Mouse (Mus musculus) lung, postnatal 10 days (tissue): ENCODE results near the gene Sp3.
"Not testable (repeated sequence)": the region's sequence is repeated elsewhere in the genome, so short reads cannot be mapped to it uniquely, and the experiment has no call there.

ENCODE experiments used
- DNase-seq: peaks from one replicate; pipeline ENCODE4 v3.0.0; 2021

Gene Sp3

GRCm38 (mm10) chr2:72980337-72981074 is at the start of gene Sp3:
Sp3 (minus strand) TSS chr2:72980446.
- DNase-seq = peak; percentile 99

GRCm38 (mm10) chr2:73029846-73030245 is 49.6 kb upstream of the Sp3 start:
- DNase-seq = no peak

- DNase-seq = no peak
These were observed 47.8 kb upstream of the Sp3 start for GRCm38 (mm10) chr2:73028019-73028418.

- peak; percentile 31 for DNase-seq
These were observed 46.9 kb upstream of the Sp3 start for GRCm38 (mm10) chr2:73027126-73027525.

- peak; percentile 51 for DNase-seq
These were observed 43.6 kb upstream of the Sp3 start for GRCm38 (mm10) chr2:73023803-73024202.

- peak; percentile 27 for DNase-seq
These were observed 40.8 kb upstream of the Sp3 start for GRCm38 (mm10) chr2:73021046-73021445.

GRCm38 (mm10) chr2:73019371-73020146 is 39.3 kb upstream of the Sp3 start:
- peak; percentile 68 for DNase-seq

- not testable (repeated sequence) for DNase-seq
These were observed 33.8 kb upstream of the Sp3 start for GRCm38 (mm10) chr2:73014063-73014462.

- DNase-seq = peak; percentile 19
These were observed 32.4 kb upstream of the Sp3 start for GRCm38 (mm10) chr2:73012636-73013035.

- no peak for DNase-seq
These were observed 27.2 kb upstream of the Sp3 start for GRCm38 (mm10) chr2:73007472-73007871.

GRCm38 (mm10) chr2:73005611-73006515 is 25.6 kb upstream of the Sp3 start:
- DNase-seq = peak; percentile 16

- peak; percentile 93 for DNase-seq
These were observed 23.8 kb upstream of the Sp3 start for GRCm38 (mm10) chr2:73003751-73004717.

GRCm38 (mm10) chr2:73003049-73003448 is 22.8 kb upstream of the Sp3 start:
- DNase-seq = peak; percentile 70

- DNase-seq = no peak
These were observed 22.2 kb upstream of the Sp3 start for GRCm38 (mm10) chr2:73002451-73002850.

- no peak for DNase-seq
These were observed 21.7 kb upstream of the Sp3 start for GRCm38 (mm10) chr2:73001994-73002393.

GRCm38 (mm10) chr2:73000194-73000593 is 19.9 kb upstream of the Sp3 start:
- DNase-seq = no peak

GRCm38 (mm10) chr2:72997586-72997985 is 17.3 kb upstream of the Sp3 start:
- no peak for DNase-seq

- DNase-seq = peak; percentile 83
These were observed 16.6 kb upstream of the Sp3 start for GRCm38 (mm10) chr2:72996808-72997378.

GRCm38 (mm10) chr2:72995346-72996097 is 15.3 kb upstream of the Sp3 start:
- DNase-seq = peak; percentile 78

GRCm38 (mm10) chr2:72994165-72994564 is 13.9 kb upstream of the Sp3 start:
- DNase-seq = no peak

- DNase-seq = no peak
These were observed 12.3 kb upstream of the Sp3 start for GRCm38 (mm10) chr2:72992497-72992896.
